Mouse (Mus musculus) telencephalon, adult 2 months (tissue): ENCODE measurements around the gene Spata7.

Source experiments
- DNase-seq: peaks from one replicate; pipeline ENCODE4 v3.0.0-alpha.2; 2011; ENCODE audit warnings: low read depth, low spot score

Spata7 gene

DNA sequence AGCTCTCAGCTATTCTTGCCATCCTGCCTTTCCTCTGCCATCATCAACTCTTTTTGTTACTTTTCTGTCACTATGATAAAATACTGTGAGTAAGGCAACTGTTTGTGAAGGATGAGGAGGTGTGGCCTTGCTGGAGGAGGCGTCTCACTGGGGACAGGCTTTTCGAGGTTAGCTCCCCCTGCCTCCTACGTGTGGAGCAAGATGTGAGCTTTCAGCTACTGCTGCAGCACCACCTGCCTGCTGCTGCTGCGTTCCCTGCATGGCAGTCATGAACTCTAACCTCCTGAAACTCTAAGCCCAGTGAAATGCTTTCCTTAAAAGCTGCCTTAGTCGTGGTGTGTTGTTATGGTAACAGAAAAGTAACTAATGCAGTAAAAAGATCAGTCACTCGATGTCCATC is 45.9 kb downstream of the Spata7 start:
- DNase-seq, result no peak

DNA sequence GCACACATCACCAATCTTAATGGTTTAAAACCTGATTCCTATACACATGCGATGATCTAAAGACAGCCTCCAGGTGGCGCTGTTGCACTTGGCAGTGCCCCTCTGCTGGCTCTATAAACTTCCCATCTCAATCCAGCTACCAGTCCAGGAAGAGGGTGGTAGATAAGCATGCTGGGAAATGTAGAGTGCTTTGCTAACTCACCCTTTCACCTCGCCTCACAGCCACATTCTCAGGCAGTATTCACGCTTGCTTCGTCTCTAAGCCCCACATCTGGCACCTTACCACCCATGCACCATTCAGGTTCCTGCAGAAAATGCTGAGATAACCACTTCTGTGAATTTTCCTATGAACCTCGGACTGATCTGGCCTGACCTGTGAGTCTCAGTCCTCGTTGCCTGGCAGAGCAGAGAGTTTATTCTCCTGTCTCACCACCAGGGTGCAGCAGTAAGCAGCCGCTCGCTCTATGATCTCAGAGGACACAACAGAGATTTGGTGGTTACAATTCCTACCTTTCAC is 46.7 kb downstream of the Spata7 start:
- peak; percentile 67 for DNase-seq

DNA sequence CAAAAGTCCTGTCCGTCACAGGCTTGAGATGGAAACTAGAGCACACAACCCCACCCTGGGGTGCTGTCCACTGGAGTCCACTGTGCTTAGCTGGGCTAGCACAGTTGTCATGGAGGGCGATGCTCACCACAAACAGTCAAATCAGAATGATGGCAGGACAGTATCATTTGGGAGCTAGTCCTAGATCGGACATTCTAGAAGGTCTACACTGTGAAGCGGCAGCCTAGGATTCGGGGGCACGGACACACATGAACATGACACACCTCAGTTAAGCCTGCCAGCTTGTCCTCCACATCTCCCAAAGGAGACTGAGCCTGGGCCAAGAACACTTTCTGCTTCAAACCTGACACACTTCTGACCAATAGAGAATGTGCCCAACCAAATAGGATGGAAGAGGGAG is 48.9 kb downstream of the Spata7 start:
- no peak for DNase-seq

- no peak for DNase-seq
Observed at GRCm38 (mm10) chr12:98677336-98677735, 49.4 kb downstream of the Spata7 start.

DNA sequence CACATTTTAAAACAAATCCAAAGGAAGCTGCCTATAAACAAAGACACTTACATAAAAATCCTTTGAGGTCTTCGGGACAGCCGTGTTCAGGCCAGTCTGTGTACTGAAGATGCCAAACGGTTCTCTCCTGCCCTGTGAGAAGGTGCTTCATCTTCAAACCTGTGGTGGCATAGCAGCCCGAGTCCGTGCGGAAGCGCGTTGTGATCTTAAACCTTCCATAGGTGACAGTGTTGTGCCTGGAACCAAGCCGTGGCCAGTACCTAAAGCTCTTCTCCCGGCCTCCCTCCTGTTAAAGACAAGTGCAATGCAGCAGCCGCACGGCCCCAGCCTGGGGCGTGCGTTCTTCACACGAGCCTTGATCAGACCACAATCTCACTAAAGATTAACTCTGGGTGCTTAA is 51.9 kb downstream of the Spata7 start:
- DNase-seq, result no peak

GRCm38 (mm10) chr12:98682196-98682595 is 54.2 kb downstream of the Spata7 start:
- DNase-seq, result no peak

DNA sequence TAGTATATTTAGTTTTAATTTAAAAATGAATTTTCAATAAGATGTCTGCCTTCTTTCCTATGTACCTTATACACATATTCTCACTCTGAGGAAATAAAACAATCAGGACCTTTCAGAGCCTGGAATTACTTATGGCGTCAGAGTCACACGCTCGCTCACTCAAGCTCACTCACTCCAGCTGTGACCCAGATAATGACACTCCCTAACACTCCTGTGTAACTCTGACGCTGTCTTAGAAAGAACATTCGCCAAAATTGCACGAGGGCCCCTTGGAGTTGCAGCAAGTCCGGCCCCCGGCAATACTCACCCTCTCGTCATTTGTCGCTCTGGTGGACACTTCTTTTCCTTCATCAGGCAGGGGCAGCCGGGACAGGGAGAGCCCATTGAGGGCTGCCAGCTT is 55.2 kb downstream of the Spata7 start:
- no peak for DNase-seq

DNA sequence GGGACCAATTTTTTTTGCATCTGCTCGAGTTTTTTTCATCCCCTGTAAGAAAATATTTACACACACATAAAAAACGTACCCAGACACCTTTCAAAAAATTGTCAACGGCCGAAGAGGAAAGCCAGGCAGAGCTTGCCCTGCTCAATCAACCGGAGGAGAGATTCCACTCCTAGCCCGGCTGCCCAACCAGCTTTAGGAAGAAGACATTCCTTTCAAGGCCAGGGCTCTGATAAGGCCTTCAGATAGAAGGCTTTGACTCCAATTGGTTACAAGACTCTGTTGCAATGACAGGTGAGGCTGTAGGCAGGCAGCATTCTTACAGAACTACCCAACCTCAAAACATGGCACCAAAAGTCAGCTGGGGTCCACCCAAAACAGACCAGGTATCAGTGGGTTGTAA is 55.6 kb downstream of the Spata7 start:
- DNase-seq, result no peak

- DNase-seq, result no peak
Observed at GRCm38 (mm10) chr12:98690230-98690629, 62.3 kb downstream of the Spata7 start.

DNA sequence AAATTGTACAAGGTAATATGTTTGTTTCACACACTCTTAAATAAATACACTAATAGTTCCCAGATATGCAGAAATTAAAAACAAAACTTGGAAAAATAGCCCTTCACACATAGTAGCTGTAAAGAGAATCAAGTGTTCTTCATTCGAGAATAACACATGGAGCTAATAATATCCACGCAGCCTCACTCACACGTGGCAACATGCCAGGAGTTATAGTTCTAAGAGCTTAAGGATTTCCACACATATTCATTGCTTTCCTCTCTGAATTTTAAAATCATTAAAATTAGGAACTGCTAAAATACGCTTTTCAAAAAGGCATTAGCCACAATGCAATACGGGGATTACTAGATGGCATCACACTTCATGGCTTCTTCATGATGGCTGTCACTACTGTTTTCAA is 69.2 kb downstream of the Spata7 start:
- DNase-seq, result no peak

GRCm38 (mm10) chr12:98701564-98701963 is 73.6 kb downstream of the Spata7 start:
- no peak for DNase-seq

DNA sequence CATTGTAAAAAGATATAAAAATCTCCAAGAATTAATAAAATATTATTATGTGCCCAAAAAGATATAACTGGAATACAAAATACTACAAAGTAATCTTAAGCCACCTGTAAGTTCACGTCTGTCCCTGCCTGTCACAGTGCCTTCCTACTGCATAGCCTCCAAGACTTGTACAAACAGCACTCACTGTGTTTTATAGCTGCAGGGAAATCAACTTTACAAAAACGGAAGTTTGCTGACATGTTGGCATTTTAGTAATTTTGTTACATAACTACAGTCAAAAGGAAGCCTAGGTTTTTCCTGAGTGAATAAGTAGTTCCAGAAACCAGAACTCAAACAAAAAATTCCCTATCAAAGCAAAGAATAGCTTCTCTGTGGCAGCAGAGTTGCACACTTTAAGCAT is 75.6 kb downstream of the Spata7 start:
- DNase-seq, result no peak

DNA sequence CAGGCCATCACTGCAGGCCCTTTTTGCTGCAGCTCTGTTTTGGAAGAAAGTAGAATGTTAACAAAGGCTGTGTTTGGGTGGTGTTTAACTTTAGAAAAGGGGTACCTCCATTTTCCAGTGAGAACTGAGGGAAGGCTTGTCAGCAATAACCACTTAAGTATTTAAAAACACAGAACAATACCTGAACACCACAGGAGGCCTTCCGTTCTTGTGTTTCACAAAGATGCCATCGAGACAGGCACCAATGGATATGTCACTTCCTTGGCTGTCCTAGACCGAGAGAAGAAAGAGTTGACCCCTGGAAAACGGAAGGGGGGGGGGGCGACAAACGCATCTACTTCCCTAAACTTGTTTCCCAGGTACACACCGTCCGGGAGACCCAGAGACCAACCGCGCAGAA is 76.0 kb downstream of the Spata7 start:
- DNase-seq, result no peak

DNA sequence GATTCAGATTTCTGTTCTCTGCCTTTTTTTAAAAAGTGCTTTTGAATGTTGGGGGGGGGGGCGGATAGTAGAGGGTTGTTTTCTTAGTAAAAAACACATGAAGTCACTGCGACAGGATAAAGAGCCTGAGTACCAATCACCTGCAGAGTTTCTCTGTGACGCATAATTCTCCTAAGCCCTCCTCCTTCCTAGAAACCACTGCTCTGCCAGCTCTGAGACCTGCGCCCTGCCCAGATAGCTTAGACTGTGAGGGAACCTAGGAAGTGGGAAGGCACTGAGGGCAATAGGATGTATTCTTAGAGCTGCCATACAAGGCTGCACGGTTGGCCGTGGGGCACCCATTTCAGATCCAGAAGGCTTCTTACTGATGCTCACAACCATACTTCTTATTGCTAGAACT is 84.9 kb downstream of the Spata7 start:
- DNase-seq, result no peak

DNA sequence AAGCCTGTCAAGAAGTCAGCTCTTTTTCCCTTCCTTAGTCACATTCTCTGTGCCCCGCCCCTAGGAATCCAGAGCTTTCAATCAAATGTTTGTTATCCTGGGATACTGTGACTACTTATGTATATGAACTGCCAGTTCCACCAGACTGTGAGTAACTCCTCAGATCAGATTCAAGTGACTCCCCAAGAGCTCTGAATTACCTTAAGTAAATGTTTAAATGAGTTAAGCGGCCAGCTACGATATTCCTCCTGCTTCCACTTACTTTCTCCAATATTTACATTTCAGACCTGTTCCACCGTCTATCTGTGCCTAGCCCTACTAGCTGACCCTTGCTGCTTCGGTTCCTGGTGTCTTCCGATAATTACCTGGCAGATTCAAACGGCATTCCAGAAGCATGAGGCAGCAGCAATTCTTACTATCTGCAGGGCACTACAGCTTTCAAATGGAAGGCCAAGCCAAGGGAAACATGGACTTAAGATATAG is 85.7 kb downstream of the Spata7 start:
- no peak for DNase-seq

GRCm38 (mm10) chr12:98714757-98715156 is 86.8 kb downstream of the Spata7 start:
- no peak for DNase-seq

DNA sequence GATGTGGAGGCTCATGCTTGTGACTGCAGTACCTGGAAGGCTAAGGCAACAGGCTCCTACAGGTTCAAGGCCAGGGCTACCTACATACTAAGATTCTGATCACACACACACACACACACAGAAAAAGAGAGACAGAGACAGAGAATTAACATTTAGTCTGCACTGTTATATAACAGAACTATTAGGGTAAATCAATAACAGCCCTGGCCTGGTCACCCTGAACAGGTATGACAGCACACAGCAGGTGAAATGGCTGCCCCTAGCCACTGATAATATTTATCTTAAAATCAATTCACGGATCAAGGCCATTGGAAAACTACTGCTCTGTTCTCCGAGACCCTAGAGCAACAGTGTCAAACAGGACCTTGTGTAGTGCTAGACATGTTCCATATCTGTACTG is 88.2 kb downstream of the Spata7 start:
- no peak for DNase-seq
